Mouse (Mus musculus) adrenal gland, postnatal 10 days (tissue): Measurements from ENCODE around the gene Kat5. TPM values are rescaled to one million over a fixed set of nuclear protein-coding genes. Genes with fewer than 3 reads are reported as not detected.

Experiments
- DNase-seq: peaks from one replicate; pipeline ENCODE4 v3.0.0; 2021; ENCODE audit warnings: mixed read lengths
- long read RNA-seq, 2 experiments: library from polyadenylated mRNA; stranded (forward); transcript quantifications; one replicate each; pipeline ENCODE4 v2.0.0; 2021
- total RNA-seq, 2 experiments: library from RNA; stranded (reverse); gene quantifications; 2 replicates each; pipeline ENCODE4 v1.2.3; 2021

The Kat5 gene
- 10 to 100 TPM; 49.9 to 52.2 TPM for total RNA-seq
- long read RNA-seq, experiment 1, transcript Kat5-206 (13 exons, 1,386 nt): major isoform, 18 of 56 reads
- long read RNA-seq, experiment 1, transcript Kat5-202 (12 exons, 1,905 nt): minor isoform, 5 of 56 reads
- long read RNA-seq, experiment 1, transcript Kat5-201 (14 exons, 2,154 nt): minor isoform, 16 of 56 reads
- long read RNA-seq, experiment 1, partial matches to known transcripts: 8 of 56 reads
- long read RNA-seq, experiment 1, other reads (novel, unspliced or antisense): 7 of 56 reads
- long read RNA-seq, experiment 2, transcript Kat5-206 (13 exons, 1,386 nt): minor isoform, 11 of 33 reads
- long read RNA-seq, experiment 2, transcript Kat5-201 (14 exons, 2,154 nt): major isoform, 13 of 33 reads
- long read RNA-seq, experiment 2, partial matches to known transcripts: 1 of 33 reads
- long read RNA-seq, experiment 2, other reads (novel, unspliced or antisense): 3 of 33 reads

DNA sequence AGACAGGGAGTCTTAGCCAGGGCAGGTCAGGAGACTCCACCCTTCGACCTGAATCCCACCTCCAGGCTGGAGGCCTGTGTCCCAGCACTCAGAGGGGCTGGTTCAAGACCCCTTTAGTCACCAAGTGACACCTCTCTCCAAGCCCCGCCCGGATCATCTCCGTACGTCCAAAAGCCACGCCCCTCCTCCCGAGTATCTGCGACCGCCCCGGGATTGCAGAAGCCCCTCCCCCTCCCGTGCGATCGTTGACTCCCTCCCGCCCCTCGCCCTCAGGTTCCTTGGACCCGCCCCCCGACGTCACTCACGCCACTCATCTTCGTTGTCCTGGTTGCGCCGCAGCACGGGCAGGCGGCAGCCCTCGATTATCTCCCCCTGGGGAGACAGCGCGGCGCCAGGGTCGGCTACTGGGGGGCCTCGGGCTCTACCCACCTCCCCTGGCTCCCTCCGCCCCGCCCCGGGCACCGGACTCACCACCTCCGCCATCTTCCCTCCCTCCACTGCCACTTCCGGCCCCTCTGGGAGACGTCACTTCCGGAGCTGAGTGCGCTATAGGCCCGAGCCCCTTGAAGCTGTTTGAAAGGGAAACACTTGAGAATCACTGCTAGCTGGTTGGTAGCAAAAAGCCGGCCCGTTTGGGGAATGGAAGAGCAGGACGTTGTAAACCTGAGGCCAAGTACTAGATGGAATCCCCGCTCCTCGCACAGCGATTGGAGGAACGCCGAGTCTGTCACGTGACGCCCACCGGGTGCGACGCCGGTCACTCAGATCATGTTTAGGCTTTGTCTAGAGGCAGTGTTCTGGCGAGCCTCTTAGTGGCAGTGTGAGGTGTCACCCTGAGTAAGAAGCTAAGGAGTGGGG is at the start of gene Kat5:
Gene Kat5 (minus strand): TSS at position 691 of the 858 bp plus-strand sequence.
- DNase-seq: peak; percentile 92

DNA sequence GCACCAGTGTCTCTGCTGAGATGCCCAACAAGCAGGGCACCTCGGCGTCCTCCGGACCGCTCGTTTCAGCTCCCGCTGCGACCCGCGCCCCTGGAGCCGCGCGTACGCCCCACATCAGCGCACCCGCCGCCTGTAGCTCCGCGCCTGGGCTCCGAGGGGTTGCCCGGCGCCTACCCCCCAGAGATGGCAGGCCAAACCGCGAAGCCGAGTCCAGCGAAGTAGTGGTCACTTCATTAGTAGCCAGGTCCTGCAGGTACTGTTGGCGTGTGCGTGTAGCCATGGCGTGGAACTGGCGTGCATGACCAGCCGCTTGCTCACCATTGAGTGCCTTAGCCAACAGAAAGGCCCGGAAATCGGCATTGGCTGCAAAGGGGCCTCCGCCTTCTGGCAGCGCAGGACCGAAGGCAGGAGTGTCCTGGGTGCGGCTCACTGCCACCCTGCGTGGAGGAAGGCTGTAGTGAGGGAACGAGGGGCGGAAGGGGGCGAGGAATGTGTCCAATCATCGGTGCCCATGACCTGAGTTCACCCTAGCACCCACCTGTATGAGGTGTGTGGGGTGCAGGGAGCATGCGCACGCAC is 44.8 kb upstream of the Kat5 start:
- no peak for DNase-seq

- DNase-seq: peak; percentile 55
These were observed 44.1 kb upstream of the Kat5 start for GRCm38 (mm10) chr19:5653969-5654719.

- no peak for DNase-seq
These were observed 42.5 kb upstream of the Kat5 start for GRCm38 (mm10) chr19:5652570-5652969.

DNA sequence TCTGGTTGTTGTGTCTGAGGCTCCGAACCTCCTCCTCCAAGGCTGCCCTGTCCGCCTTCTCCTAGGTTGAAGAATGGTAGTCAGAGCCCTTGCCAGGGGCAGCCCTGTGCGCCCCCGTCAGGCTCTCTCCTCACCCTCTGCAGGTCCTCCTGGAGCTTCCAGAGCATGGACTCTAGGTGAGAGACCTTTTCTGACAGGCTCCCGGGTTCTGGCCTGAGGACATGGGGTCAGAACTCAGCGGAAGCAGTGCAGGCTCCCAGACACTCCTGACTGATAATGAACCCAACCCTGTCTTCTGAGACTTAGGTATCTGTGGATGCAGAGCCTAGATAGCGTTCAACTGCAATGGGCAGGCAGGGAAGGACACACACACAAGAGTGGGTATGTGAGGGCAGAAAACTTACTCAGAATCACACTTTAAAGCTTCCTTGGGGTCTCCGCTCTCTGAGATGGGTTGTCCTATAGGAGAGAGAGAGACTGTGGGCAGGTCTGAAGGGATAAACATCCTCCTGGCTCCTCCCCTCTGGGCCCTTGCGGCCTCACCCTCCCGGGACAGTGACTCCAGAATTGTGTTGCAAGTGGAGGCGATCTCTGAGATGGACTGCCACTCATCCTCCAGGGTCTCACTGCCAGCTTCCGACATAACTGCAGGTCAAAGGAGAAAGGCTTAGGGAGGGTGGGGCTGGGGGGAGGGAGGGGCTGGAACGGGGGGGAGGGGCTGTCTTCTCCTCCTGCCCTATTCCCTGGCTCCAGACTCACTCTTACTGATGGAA is 41.7 kb upstream of the Kat5 start:
- DNase-seq: no peak

DNA sequence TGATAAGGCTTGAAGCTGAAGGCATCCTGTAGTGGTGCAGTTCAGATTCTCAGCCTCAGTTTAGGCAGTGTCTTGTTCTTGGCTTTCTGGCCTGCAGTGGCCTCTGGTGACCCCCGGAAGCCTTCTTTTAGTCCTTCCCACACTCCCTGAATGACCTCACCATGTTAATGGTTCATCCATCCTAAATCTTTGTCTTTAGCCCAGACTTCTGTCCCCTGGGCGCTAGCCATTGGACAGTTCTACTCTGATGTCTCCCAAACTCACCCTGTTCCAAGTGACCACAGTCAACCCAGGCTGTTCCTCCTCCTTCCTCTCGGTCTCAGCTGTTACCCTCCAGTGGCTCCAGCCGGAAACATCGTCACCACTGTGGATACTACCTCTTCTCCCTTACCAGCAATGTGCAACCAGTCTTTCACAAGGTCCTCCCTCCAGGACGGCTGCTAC is 39.3 kb upstream of the Kat5 start:
- DNase-seq: peak; percentile 56

DNA sequence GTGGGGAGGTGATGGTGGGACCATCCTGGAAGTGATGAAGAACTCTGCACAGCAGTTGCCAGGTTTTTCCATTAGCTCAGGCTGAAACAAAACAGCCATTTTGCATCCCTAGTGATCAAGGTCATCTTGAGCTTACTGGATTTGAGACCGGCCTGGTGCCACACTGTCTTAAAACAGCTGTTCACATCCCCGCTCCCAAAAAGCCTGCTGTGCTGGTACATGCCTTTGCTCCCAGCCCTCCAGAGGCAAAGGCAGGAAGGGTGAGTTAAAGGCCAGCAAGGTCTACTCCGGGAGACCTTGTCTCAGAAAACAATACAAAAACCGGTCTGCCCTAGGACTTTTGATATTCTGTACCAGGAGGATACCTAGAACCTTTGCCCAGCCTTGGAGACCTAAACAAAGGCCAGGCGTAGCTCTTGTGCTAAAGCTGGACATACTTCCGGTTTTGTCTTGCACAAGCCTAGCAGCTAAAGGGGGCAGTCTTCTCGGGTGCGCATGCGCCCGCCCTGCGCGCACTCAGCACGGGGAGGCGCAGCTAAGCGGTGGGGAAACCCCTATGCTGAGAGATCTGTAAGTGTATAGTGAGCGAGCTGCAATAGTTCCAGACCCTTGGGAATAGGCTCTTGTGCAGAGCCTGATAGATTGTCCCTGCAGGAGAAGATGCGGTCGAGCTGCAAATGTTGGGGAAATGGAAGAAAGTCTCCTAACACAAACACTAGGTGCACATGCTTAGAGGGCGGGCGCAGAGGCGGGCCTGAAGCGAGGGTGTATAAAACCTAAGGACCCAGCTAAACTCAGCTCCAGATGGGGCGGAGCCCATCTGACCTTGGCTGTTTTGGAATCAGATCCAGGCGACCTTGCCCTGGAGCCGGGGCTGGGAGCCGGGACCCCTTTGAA is 38.6 kb upstream of the Kat5 start:
- peak; percentile 90 for DNase-seq

DNA sequence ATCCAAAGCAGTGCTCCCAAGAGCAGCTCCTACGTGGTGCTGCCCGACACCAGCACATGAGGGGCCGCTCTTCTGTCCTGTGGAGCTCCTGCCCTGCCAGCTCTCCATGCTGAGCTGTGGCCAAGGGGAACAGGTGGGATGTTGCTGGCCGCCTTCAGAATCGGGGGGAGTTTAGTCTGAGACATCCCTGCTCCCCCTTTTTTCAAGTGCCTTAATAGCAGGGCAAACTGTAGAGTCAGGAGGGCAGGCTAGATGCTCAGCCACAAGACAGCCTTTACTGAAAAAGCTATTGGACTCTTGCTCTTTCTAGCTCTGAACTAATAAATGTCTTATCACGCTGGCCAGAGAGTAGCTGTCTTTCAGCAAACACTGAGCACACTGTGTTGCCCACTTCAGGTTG is 37.8 kb upstream of the Kat5 start:
- no peak for DNase-seq

DNA sequence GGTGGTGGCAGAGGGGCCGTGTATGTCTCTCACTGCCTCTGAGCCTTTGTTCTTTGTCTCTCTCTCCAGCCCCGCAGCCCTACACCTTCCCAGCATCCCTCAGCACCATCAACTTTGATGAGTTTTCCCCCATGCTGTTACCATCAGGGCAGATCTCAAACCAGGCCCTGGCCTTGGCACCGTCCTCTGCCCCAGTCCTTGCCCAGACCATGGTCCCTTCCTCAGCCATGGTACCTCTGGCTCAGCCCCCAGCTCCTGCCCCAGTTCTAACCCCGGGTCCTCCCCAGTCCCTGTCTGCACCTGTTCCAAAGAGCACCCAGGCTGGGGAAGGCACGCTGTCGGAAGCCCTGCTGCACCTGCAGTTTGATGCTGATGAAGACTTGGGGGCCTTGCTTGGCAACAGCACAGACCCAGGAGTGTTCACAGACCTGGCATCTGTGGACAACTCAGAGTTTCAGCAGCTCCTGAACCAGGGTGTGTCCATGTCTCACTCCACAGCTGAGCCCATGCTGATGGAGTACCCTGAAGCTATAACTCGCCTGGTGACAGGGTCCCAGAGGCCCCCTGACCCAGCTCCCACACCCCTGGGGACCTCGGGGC is 36.8 kb upstream of the Kat5 start:
- DNase-seq: peak; percentile 5

GRCm38 (mm10) chr19:5645280-5645679 is 35.2 kb upstream of the Kat5 start:
- no peak for DNase-seq

GRCm38 (mm10) chr19:5641641-5642040 is 31.6 kb upstream of the Kat5 start:
- no peak for DNase-seq

DNA sequence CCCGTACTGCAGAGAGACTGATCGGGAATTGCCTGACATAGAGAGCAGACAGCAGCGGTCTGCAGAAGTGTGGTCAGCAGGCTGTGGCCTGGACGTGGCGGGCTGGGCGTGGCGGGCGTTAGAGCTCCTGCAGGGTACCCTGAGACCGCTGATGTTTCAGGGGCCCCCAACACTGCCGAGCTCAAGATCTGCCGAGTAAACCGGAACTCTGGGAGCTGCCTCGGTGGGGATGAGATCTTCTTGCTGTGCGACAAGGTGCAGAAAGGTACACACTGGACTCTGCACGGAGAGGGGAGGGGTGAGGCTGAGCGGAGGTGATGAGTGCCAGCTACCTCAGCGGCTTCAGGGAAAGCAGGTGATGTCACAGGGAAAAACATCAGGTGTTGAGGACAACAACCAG is 31.0 kb upstream of the Kat5 start:
- DNase-seq: no peak

- no peak for DNase-seq
These were observed 30.3 kb upstream of the Kat5 start for GRCm38 (mm10) chr19:5640339-5640738.

GRCm38 (mm10) chr19:5638416-5639005 is 28.5 kb upstream of the Kat5 start:
- no peak for DNase-seq

DNA sequence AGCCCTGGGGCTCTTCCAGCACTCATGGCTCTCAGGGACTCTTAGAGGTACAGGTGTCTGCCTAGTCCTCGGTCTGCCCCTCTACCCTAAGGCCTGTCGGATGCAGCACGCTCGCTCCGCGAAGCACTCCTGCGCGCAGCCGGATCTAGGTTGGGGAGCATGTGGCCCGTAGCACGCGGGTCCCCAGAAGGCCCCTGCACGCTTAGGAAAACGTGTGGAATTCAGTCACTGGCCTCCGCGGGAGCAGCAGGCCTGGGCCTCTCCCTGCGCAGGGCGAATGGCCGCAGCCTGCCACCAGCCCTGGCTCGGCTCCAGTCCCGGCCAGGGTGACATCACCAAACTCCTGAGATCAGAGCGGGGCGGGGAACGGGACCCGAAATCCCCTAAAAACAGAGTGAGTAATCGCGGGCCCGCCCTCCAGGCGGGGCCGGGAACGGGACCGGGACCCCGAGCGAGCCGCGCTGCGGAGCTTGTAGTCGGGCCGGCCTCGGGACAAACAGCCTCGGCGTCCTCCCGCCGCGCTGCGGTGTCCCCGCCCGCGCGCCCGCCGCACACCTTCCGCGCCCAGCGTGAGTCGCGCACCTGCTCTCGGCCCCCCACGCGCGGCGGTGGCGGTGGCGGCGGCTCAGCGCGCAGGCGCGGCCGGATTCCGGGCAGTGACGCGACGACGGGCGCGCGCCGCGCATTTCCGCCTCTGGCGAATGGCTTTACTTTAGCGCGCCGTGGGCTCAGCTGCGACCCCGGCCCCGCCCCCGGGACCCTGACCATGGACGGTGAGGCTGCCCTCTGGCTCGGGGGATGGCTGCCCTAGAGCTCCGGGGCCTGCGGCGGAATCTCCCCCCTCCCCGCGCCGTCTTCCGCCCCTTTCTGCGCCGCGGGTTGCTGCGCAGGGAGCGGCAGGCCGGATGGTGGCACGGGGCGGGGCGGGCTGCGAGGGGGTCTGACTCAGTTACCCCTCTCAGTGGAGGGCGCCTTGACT is 27.3 kb upstream of the Kat5 start, which contains the start of gene Rela:
Gene Rela (plus strand): TSS at position 415 of the 979 bp plus-strand sequence.
- peak; percentile 97 for DNase-seq

DNA sequence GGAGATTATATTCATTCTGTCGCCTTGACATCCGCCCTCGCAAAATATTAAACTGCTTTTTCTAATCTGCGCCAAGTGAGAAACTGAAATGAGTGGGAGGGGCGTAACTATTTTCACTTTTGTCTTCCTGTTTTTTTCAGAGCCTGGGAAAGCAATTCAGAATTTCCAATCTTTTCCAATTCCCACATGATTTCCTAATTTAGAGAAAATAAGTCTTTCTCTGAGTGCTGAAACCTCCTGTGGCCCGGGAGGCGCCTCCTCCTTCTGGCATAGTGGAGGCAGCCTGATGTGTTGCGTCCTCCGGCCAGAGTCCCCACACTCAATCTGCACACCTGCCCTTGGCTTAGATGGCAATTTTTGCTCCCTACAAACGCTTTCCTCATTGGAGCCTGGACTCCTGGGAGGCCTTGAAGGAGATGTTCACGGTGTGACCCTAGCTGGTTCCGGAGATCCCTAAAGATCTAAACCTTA is 26.6 kb upstream of the Kat5 start:
- DNase-seq: peak; percentile 43

GRCm38 (mm10) chr19:5636036-5636570 is 26.1 kb upstream of the Kat5 start:
- no peak for DNase-seq
